Mouse (Mus musculus) T-helper 2 cell (primary cell): ENCODE data around the gene 1700001P01Rik.

Source experiments
- in situ Hi-C: fragments of 300-600 bp; cut with MboI, MseI; formaldehyde crosslinking; loops from one replicate; pipeline ENCODE4 v1.15.1; 2025; ENCODE audit warnings: high pct_unique_total_duplicates

The 1700001P01Rik gene

DNA sequence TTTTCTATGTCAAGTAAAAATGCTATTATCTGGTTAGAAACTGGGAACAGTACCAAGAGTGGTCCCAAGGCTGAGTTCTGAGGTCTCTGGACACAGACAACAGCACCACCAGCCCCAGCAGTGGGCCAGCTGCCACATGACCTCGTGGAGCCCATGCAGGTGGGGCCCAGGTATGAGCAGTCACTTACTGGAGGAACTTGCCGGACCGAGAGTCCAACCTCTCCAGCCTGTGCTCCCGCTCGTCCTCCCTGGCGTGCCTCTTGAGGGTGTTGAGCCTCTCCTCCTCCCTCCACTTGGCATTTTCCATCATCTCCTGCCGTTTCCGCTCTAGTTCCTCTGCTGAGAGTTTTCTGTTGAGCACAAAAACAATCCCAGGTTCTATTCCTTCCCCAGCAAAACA lies 27.9 kb downstream of the 1700001P01Rik start:
- in situ Hi-C loops: no loop called here

GRCm38 (mm10) chr11:97745331-97745721 lies 30.4 kb downstream of the 1700001P01Rik start:
- in situ Hi-C loops: no loop called here

DNA sequence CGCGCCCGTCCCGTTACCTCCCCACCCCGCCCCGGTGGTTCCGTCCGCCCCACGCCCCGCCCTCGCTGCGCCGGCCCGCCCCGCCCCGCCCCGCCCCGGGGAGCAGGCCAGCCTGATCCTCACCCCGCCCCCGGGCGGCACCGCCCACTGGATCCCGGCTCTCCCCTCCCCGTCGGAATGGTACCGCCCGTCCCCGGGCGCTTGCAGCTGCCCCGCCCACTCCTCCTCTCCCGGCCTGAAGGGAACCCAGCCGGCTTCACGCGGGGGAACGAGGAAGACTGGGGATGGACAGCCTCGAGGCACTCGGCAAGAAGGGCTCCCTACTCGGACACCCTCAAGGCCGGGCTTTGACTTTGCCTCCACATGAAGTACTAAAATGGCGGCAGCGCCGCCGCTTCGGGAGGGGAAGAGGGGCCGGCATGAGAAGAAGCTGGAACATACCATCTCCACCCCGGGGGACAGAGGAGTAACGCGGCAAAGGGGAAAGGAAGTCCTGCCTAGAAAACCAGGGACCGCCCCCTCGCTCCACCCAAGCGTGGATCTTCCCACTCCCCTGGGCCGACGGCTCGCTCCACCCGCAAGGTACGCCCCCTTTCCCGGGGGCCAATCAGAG lies 30.9 kb downstream of the 1700001P01Rik start:
- in situ Hi-C loops: no loop called here

GRCm38 (mm10) chr11:97744063-97744717 lies 31.5 kb downstream of the 1700001P01Rik start, which contains the start of gene Pip4k2b:
TSS of gene Pip4k2b (minus strand) at chr11:97744704.
- in situ Hi-C loops: no loop called here

- in situ Hi-C loops: no loop called here
Measured at GRCm38 (mm10) chr11:97743423-97743822, 32.3 kb downstream of the 1700001P01Rik start.

GRCm38 (mm10) chr11:97742591-97742990 lies 33.1 kb downstream of the 1700001P01Rik start:
- in situ Hi-C loops: no loop called here

GRCm38 (mm10) chr11:97742157-97742556 lies 33.6 kb downstream of the 1700001P01Rik start:
- in situ Hi-C loops: no loop called here

DNA sequence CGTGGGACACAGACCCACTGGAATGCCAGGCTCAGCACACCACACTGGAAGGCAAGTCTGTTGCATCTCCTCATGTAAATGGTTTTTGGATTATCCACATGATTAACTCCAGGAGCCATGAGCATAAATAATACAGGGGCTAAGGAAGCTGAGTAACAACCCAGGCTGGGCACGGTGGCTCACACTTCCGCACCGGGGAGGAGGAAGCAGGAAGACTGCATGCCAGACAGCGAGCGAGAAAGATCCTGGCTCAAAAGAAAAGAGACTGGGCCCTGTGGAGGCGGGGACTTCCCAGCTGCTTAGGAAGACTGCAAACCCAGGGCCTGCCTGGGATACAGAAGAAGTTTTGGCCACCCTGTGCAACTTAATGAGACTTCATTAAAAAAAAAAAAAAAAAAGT lies 35.5 kb downstream of the 1700001P01Rik start:
- in situ Hi-C loops: no loop called here

- in situ Hi-C loops: loop anchor here (5.0 kb wide), 1 partner anchor 37 kb away; the partner anchor contains the start of genes Pcgf2 and Psmb3
Measured at GRCm38 (mm10) chr11:97739155-97739554, 36.6 kb downstream of the 1700001P01Rik start.

DNA sequence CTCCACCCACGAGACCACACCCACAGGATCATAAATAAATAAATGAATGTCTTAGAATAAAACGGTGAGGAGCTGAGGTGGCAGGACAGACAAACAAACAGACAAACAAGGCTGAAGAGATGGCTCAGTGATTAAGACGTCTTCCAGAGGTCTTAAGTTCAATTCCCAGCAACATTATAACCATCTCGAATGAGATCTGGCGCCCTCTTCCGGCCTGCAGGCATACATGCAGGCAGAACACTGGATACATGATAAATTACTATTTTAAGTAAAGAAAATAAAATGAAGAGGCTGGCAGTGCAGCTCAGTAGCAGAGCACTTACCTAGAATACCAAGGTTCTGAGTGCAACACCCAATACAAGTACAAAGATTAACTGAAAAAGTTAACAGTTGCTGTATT lies 37.0 kb downstream of the 1700001P01Rik start:
- in situ Hi-C loops: loop anchor here (5.0 kb wide), 1 partner anchor 36 kb away; the partner anchor contains the start of genes Pcgf2 and Psmb3

DNA sequence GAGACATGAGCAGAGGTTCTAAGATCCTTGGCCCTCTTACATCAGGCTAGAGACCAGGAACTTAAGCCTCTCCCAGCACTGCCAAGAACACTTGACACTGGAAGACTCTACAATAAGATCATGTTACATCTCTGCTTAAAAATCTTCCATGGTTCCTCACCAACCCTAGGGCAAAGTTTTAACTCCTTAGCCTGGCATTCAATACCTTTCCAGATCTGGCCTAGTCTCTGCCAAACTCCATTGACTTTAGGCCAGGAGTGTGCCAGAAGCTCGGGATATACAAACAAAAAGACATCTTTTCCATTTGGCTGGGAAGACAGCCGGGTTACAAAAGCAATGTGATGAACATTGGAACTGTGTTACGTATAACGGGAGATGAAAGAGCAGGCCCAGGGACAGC lies 38.1 kb downstream of the 1700001P01Rik start:
- in situ Hi-C loops: loop anchor here (5.0 kb wide), 1 partner anchor 35 kb away; the partner anchor contains the start of genes Pcgf2 and Psmb3

DNA sequence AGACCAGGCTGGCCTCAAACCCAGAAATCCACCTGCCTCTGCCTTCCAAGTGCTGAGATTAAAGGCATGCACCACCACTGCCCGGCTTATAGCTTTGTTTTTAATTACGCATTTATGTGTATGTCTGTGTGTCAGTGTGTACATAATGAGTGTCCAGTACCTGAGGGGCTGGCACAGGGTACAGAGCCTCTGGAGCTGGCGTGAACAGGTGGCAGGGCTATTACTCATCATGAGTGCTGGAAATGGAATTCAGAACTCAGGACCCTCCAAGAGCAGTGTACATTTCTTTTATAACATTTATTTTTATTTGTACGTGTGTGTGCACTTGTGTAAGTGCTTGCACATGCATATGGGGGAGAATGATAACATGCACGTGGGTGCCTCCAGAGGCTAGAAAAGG lies 39.1 kb downstream of the 1700001P01Rik start:
- in situ Hi-C loops: loop anchor here (5.0 kb wide), 1 partner anchor 34 kb away; the partner anchor contains the start of genes Pcgf2 and Psmb3

DNA sequence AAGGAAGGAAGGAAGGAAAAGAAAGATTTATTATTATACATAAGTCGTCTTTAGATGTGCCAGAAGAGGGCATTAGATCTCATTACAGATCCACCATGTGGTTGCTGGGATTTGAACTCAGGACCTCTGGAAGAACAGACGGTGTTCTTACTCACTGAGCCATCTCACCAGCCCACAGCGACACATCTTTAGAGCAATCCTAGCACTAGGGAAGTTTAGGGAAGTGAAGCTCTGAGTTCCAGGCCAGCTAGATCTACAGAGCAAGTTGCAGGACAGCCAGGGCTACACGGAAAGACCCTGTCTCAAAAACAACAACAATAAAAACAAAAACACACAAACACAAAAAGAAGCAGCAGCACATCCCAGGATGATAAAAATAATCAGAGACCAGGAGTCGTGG lies 40.9 kb downstream of the 1700001P01Rik start:
- in situ Hi-C loops: loop anchor here (5.0 kb wide), 1 partner anchor 33 kb away; the partner anchor contains the start of genes Pcgf2 and Psmb3

DNA sequence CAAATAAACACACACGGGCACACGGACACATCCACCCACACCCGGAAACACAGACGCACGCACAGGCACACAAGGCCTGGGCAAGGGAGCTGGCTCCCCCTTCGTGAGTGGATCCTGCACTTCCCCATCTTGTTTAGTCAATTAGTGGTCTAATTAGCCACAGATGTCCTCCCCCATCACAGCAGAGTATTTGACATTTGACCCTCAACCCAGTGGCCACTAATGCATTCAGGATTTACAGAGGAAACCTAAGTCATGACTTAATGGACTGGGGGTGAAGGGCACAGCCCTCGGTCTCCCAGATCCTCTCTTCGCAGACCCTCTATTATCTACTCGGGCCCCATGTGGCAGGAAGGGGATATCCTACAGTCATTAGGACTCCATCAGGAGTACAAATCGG lies 42.0 kb downstream of the 1700001P01Rik start:
- in situ Hi-C loops: no loop called here

DNA sequence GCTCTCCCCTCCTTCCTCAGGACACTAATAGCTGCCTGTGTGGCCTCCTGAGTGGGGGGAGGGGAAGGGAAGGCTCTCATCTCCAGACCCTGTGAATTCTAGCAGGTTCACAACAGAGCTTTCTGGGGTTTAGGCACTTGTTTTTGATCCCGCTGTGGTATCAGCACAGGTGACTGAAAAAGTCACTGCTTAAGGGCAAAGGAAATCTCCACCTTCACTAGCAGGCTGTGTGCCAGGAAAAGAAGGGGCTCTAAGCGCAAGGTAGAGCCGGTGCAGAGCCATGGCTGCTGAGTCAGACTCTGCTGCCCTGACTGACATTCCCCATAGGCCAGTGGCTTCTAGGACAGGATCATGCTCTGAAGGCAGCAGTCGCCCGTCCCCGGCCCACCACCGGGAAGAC lies 47.0 kb downstream of the 1700001P01Rik start:
- in situ Hi-C loops: no loop called here

GRCm38 (mm10) chr11:97728311-97728710 lies 47.4 kb downstream of the 1700001P01Rik start:
- in situ Hi-C loops: no loop called here

DNA sequence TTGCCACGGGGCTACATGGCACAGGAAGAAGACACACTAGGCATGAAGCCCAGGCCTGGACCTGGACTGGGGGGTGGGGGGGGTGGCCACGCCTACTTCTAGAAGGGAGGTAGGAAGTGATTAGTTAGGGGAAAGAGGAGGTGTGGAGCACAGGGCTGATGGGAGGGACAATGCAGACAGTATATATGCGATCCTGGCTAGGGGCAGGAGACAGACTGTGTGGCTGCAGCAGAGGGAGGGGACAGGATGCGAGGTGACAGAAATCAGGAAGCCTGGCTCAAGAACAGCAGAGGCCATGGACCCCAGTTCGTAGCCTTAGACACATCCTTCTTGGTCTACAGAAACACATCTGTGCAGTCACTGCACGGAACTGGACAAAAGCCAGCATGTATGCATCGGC lies 52.0 kb downstream of the 1700001P01Rik start:
- in situ Hi-C loops: no loop called here
